Mouse (Mus musculus): ENCODE measurements around the gene Per2. TPM values are rescaled to one million over a fixed set of nuclear protein-coding genes. Genes with fewer than 3 reads are reported as not detected.

Per2 gene
- polyA plus RNA-seq, 1 experiment from 2014 or later = 12.2 TPM

Other genes with a start within 250 kb of the Per2 start
- 60.8 and 65.7 TPM in 2 replicates for gene Ube2f, start 209.0 kb downstream of the Per2 start, polyA plus RNA-seq (2015; fragmentation: Nextera tagmentation; extraction: Ambion mirVana)
- gene Scly, start 161.0 kb downstream of the Per2 start, polyA plus RNA-seq (2015; fragmentation: Nextera tagmentation; extraction: Ambion mirVana) = 16.7 and 19.0 TPM in 2 replicates
- gene Espnl, start 137.2 kb downstream of the Per2 start, polyA plus RNA-seq (2015; fragmentation: Nextera tagmentation; extraction: Ambion mirVana) = not detected in 2 replicates
- 1.4 and 1.7 TPM in 2 replicates for gene Klhl30, start 108.3 kb downstream of the Per2 start, polyA plus RNA-seq (2015; fragmentation: Nextera tagmentation; extraction: Ambion mirVana)
- 1.6 and 2.2 TPM in 2 replicates for gene Erfe, start 92.9 kb downstream of the Per2 start, polyA plus RNA-seq (2015; fragmentation: Nextera tagmentation; extraction: Ambion mirVana)
- gene Ilkap, start 60.5 kb downstream of the Per2 start, polyA plus RNA-seq (2015; fragmentation: Nextera tagmentation; extraction: Ambion mirVana) = 133 and 139 TPM in 2 replicates
- 73.2 and 77.2 TPM in 2 replicates for gene Hes6, start 45.3 kb downstream of the Per2 start, polyA plus RNA-seq (2015; fragmentation: Nextera tagmentation; extraction: Ambion mirVana)
- gene Traf3ip1, start 35.3 kb upstream of the Per2 start, polyA plus RNA-seq (2015; fragmentation: Nextera tagmentation; extraction: Ambion mirVana) = 12.8 and 13.0 TPM in 2 replicates
- 5.8 and 6.0 TPM in 2 replicates for gene Asb1, start 81.2 kb upstream of the Per2 start, polyA plus RNA-seq (2015; fragmentation: Nextera tagmentation; extraction: Ambion mirVana)